Mouse (Mus musculus) stomach, embryonic 14.5 days (tissue): ENCODE results near the gene Diras1. TPM values are rescaled to one million over a fixed set of nuclear protein-coding genes. Genes with fewer than 3 reads are reported as not detected.

Experiments used
- ATAC-seq: fragments of 200-750 bp; cut with Nextera tagmentation; 2 replicates; pipeline ENCODE4 v1.8.0; 2017; ENCODE audit warnings: low read depth, moderate TSS enrichment; ENCODE audit not compliant: insufficient number of reproducible peaks, insufficient read depth, low FRiP score
- H3K27ac ChIP-seq: fragments of 300-500 bp; sonication (generic); 2 replicates; pipeline ENCODE4 v1.5.1; 2014; ENCODE audit warnings: mild to moderate bottlenecking, low read length, moderate library complexity, mixed read lengths
- H3K27me3 ChIP-seq: fragments of 300-500 bp; sonication (generic); 2 replicates; pipeline ENCODE4 v1.6.1; 2014; ENCODE audit warnings: low read length, control low read depth, mixed read lengths; ENCODE audit not compliant: control insufficient read depth, insufficient read depth
- H3K36me3 ChIP-seq: fragments of 300-500 bp; sonication (generic); 2 replicates; pipeline ENCODE4 v1.6.1; 2014; ENCODE audit warnings: mild to moderate bottlenecking, control low read depth, low read length, moderate library complexity, mixed read lengths; ENCODE audit not compliant: control insufficient read depth, insufficient read depth
- H3K4me1 ChIP-seq: fragments of 300-500 bp; sonication (generic); 2 replicates; pipeline ENCODE4 v1.6.1; 2014; ENCODE audit warnings: low read length, control low read depth, mixed read lengths; ENCODE audit not compliant: control insufficient read depth, insufficient read depth
- H3K4me2 ChIP-seq: fragments of 300-500 bp; sonication (generic); replicated peaks from 2 replicates; pipeline ENCODE4 v1.6.1; 2014; ENCODE audit warnings: low read depth, low read length, control low read depth
- H3K4me3 ChIP-seq: fragments of 300-500 bp; sonication (generic); 2 replicates; pipeline ENCODE4 v1.5.1; 2014; ENCODE audit warnings: low read depth, low read length, control low read depth
- H3K9ac ChIP-seq: fragments of 300-500 bp; sonication (generic); replicated peaks from 2 replicates; pipeline ENCODE4 v1.6.1; 2014; ENCODE audit warnings: low read depth, mild to moderate bottlenecking, control low read depth, low read length, moderate library complexity, mixed read lengths
- H3K9me3 ChIP-seq: fragments of 300-500 bp; sonication (generic); 2 replicates; pipeline ENCODE4 v1.6.1; 2016; ENCODE audit warnings: low read depth, low read length, control low read depth; ENCODE audit not compliant: control insufficient read depth
- whole genome bisulfite sequencing: fragments of 180-500 bp; shearing (Covaris S2); extraction: QIAGEN DNeasy Blood & Tissue Kit; methylation state at CpG from one replicate; pipeline ENCODE4 v1.1.7; 2014; 5-methylcytosine and 5-hydroxymethylcytosine counted together
- polyA plus RNA-seq: library from polyadenylated mRNA; unstranded; fragments of >200 nt; fragmentation: Nextera tagmentation; extraction: Ambion mirVana; gene quantifications from 2 replicates; pipeline ENCODE4 v1.2.1, GENCODE M21; 2014

Diras1 gene
- polyA plus RNA-seq, 1 experiment from 2014 or later = 0.41 TPM

DNA sequence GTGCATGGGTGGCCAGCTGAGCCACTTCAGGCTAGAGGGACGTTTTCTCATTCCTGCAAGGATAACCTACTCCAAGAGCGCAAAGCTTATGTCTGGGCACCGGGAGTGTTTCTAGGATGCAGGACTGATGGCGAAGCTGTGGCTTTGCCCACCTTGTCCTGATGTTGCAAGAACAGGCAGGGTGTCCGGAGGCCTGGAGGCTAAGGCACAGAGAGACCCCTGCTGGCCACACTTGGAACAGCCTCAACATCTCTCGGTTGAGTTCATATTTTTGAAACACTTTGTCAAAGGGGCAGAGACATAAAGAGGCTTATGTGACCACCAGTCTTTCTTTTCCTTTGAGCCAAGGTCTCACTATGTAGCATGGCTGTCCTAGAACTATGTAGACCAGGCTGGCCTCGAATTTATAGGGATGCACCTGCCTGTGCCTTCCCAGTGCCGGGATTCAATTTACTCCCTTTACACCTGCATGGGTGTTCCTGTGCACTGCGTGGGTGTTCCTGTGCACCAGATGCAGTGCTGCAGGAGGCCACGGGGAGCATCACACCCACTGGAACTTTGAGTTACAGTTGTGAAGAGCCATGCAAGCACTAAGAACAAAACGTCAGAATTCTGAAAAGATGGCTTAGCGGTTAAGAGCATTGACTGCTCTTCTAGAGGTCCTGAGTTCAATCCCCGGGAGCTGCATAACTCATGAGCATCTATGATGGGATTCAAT is 16.2 kb upstream of the Diras1 start:
- ATAC-seq = no peak
- Histone ChIP-seq H3K9me3 (no peaks in the 10 kb centered on the region), H3K27me3 (no peaks in the 10 kb centered on the region), H3K4me2 (no peak overlapping the region), H3K27ac (no peak overlapping the region), H3K4me1 (no peaks in the 10 kb centered on the region), H3K36me3 (peaks cover 35% of the 10 kb centered on the region), H3K9ac (no peak overlapping the region), H3K4me3 (no peak overlapping the region)
- WGBS = 31% methylated on average over 13 of the region's 13 CpGs

DNA sequence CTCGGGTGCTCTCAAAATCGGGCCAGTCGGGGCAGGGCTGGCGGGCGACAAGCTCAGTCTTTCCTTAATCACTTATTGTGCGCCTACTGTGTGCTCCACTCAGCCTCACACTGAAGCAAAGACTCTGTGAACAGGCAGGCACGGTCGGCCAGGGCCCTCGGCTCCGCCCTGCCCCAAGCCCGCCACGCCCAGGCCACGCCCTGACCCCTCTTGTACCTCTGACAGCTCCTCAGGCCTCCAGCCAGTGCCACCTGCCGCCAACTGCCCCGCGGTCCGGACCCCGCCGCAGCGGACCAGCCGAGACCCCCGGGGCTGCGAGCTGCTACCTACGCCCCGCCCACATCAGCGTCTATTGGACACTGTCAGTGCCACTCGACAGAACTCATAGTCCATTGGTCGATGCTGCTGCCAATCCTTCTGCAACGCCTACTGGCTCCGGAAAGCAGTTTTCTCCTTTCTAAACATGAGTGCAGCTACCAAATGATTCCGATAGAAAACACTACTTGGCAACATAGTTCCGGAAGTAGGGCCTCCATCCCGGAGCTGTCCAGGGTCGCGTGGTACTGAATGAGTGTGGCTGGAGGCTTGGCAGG is 11.6 kb upstream of the Diras1 start, which contains the start of gene Slc39a3:
Gene Slc39a3, minus strand, starts transcription at position 439 of the 593 bp plus-strand sequence.
- ATAC-seq = peak; percentile 98
- under 1% methylated on average over 35 of the region's 35 CpGs for WGBS
- Histone ChIP-seq H3K9ac (peak within 1 kb of the TSS; percentile 47), H3K27ac (no peak within 1 kb of the TSS), H3K9me3 (no peaks in the 10 kb centered on the region), H3K36me3 (no peaks in the 10 kb centered on the region; the same call in 1 of the 2 replicates), H3K27me3 (no peaks in the 10 kb centered on the region), H3K4me1 (no peaks in the 10 kb centered on the region), H3K4me3 (peak within 1 kb of the TSS; percentile 80), H3K4me2 (peak within 1 kb of the TSS; percentile 68)

DNA sequence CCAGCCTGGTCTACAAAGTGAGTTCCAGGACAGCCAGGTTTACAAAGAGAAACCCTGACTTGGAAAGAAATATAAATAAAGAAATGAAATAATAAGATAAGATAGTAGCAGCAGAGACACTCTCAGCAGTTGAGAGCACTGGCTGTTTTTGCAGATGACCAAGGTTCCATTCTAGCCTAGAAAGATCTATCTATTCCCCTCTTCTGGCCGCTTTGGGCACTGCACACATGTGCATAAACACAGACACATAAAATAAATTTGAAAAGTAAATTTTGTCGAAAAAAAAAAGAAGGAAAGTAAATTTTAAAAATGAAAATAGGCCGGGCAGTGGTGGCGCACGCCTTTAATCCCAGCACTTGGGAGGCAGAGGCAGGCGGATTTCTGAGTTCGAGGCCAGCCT is 10.8 kb upstream of the Diras1 start:
- H3K4me1 ChIP-seq = no peaks in the 10 kb centered on the region
- H3K27me3 ChIP-seq = no peaks in the 10 kb centered on the region
- H3K9ac ChIP-seq = no peak overlapping the region
- no peak overlapping the region for H3K27ac ChIP-seq
- H3K36me3 ChIP-seq = peaks cover 3% of the 10 kb centered on the region; the same call in 1 of the 2 replicates
- H3K4me3 ChIP-seq = no peak overlapping the region
- H3K9me3 ChIP-seq = no peaks in the 10 kb centered on the region
- no peak for ATAC-seq
- 70% methylated on average over 7 of the region's 7 CpGs for WGBS
- H3K4me2 ChIP-seq = no peak overlapping the region

DNA sequence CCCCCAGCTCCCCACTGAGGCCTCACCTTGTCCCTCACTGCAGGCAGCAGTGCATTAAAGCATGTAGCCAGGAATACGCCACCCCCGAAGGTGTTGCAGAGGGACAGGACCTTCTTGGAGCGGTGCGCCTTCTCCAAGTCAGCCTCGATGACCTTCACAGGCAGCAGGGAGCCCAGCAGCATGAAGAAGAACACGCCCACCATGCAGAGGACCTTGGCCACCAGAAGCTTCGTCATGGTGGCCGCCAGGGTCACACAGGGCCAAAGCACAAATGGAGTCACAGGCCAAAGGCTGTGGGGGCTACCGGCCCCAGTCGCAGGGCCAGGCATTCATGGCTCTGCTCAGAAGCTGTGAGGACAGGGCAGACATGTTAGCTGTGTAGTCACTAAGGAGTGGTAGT is 8.1 kb upstream of the Diras1 start:
- no peak overlapping the region for H3K27ac ChIP-seq
- WGBS = 80% methylated on average over 10 of the region's 10 CpGs

DNA sequence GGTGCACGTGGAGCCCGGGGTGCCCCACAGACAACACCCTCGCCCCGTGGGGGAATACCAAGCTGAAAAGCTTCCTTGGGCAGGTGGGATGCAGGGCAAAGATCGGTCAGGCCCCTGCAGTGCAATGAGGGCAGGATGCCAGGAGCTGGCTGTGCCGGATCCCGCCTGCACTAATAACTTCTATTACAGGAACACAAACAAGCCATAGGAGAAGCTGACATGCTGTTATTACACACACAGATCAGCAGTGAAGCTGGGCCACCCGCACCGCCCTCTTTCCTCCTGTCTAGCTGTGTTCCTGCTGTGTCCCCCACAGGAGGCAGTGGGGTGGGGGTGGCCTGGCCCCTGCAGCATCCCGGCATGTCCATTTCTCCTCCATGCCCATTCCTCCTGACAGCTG is 3.6 kb upstream of the Diras1 start:
- peaks cover 4% of the 10 kb centered on the region; the same call in 1 of the 2 replicates for H3K4me1 ChIP-seq
- no peaks in the 10 kb centered on the region for H3K27me3 ChIP-seq
- no peak for ATAC-seq
- WGBS = 67% methylated on average over 10 of the region's 10 CpGs
- H3K9me3 ChIP-seq = no peaks in the 10 kb centered on the region
- H3K9ac ChIP-seq = no peak overlapping the region
- H3K36me3 ChIP-seq = peaks cover 9% of the 10 kb centered on the region; the same call in 1 of the 2 replicates
- H3K4me2 ChIP-seq = no peak overlapping the region
- H3K27ac ChIP-seq = no peak overlapping the region
- no peak overlapping the region for H3K4me3 ChIP-seq

More for the DNA sequence above, 8.1 kb upstream of the Diras1 start:
- Histone ChIP-seq H3K4me2 (no peak overlapping the region), H3K9me3 (no peaks in the 10 kb centered on the region), H3K9ac (no peak overlapping the region), H3K4me3 (no peak overlapping the region), H3K27me3 (no peaks in the 10 kb centered on the region), H3K36me3 (peaks cover 9% of the 10 kb centered on the region; the same call in 1 of the 2 replicates), H3K4me1 (no peaks in the 10 kb centered on the region)
- no peak for ATAC-seq

DNA sequence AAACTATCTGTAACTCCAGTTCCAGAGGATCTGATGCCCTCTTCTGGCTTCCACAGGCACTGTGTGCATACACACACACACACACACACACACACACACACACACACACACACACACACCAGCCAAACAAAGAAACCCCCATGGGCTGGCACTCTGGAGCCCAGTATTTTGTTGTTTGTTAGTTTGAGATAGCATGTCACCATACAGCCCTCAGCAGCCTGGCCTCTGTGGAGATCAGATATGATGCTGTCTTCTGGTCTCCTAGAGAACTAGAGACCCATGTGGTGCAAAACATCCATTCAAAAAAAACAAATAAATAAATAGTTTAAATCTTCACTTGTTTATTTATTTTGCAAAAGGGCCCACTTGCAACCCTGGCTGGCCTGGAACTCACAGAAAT is 2.8 kb upstream of the Diras1 start:
- no peak overlapping the region for H3K4me3 ChIP-seq
- H3K36me3 ChIP-seq = peaks cover 9% of the 10 kb centered on the region; the same call in 1 of the 2 replicates
- H3K4me2 ChIP-seq = no peak overlapping the region
- no peaks in the 10 kb centered on the region for H3K27me3 ChIP-seq
- H3K27ac ChIP-seq = no peak overlapping the region
- no peak overlapping the region for H3K9ac ChIP-seq
- H3K9me3 ChIP-seq = no peaks in the 10 kb centered on the region
- peaks cover 4% of the 10 kb centered on the region; the same call in 1 of the 2 replicates for H3K4me1 ChIP-seq
- ATAC-seq = no peak

DNA sequence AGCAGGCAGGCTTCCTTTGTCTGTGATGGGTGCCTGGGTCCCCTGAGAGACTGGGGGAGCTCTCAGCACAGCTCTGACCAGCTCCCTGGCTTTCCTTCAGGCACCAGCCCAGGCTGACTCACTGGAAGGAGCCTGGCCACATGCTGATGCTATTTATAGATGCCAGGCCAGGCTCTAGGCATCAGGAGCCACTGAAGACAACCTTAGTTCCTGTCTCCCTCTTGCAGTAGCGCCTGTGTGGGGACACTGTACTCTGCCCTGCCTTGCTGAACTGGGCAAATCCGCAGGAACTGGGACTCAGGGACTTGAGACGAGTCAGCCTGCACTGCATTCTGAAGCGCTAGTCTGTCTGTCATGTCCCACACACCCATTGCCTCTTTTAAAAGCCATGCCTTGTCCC is 1.9 kb upstream of the Diras1 start:
- Histone ChIP-seq H3K4me1 (peaks cover 4% of the 10 kb centered on the region; the same call in 1 of the 2 replicates), H3K27ac (no peak overlapping the region), H3K36me3 (peaks cover 9% of the 10 kb centered on the region; the same call in 1 of the 2 replicates), H3K9me3 (no peaks in the 10 kb centered on the region), H3K4me2 (no peak overlapping the region), H3K4me3 (no peak overlapping the region), H3K9ac (no peak overlapping the region), H3K27me3 (peaks cover 2% of the 10 kb centered on the region; the same call in 1 of the 2 replicates)
- no peak for ATAC-seq
- 75% methylated on average over 4 of the region's 4 CpGs for WGBS

DNA sequence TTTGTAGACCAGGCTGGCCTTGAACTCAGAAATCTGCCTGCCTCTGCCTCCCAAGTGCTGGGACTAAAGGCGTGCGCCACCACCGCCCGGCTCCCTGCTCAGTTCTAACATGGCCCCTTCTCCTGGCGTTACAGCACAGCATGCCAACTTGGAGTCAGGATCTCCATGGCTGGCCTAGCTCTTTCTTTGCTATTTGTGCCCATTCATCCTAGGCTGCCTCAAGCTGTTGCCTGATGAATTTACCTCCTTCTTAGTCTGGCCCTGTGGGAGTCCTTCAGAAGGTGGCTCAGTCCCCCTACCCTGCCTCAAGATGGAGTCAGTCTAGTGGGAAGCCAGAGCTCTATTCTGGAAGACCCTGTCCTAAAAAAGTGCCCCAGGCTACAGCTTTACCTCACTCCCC is 1.4 kb upstream of the Diras1 start:
- H3K4me1 ChIP-seq = peaks cover 4% of the 10 kb centered on the region; the same call in 1 of the 2 replicates
- WGBS = 95% methylated on average over 5 of the region's 5 CpGs
- no peak overlapping the region for H3K27ac ChIP-seq
- no peak for ATAC-seq
- H3K4me3 ChIP-seq = no peak overlapping the region
- H3K36me3 ChIP-seq = peaks cover 9% of the 10 kb centered on the region; the same call in 1 of the 2 replicates
- no peak overlapping the region for H3K9ac ChIP-seq
- H3K9me3 ChIP-seq = no peaks in the 10 kb centered on the region
- H3K27me3 ChIP-seq = peaks cover 7% of the 10 kb centered on the region; the same call in 1 of the 2 replicates
- H3K4me2 ChIP-seq = no peak overlapping the region
